Mouse (Mus musculus): ENCODE data around the gene Bbc3. TPM values are rescaled to one million over a fixed set of nuclear protein-coding genes. Genes with fewer than 3 reads are reported as not detected.

Bbc3 gene
- total and polyA plus RNA-seq, 3 experiments = 23.2 to 61.7 (median 23.3) TPM

DNA sequence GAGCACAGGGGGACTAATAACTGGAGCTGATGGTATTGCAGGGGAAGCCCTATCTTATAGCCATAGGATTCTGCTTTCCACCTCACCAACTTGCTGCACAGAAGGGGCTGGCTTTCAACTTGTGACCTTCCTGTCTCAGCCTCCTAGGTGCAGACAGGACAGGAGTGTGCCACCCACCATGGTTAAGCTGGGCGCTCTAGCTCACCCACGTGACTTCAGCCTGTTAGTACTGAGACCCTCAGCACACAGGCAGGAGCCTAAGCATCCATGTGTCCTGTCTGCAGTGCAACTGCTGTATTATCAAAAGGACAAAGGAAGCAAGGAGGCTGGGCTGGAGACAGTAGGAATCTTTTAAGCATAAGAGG is 18.4 kb downstream of the Bbc3 start:
- dilution Hi-C loops (cut with MboI; ENCODE audit: extremely low pct_ligation_motif_present, extremely low pct_unique_long_range_greater_than_20kb, low sequenced_read_pairs) = no loop called here
- H3K27ac ChIP-seq (ENCODE audit: insufficient read depth, low read depth) = peak overlapping the region; percentile 62

DNA sequence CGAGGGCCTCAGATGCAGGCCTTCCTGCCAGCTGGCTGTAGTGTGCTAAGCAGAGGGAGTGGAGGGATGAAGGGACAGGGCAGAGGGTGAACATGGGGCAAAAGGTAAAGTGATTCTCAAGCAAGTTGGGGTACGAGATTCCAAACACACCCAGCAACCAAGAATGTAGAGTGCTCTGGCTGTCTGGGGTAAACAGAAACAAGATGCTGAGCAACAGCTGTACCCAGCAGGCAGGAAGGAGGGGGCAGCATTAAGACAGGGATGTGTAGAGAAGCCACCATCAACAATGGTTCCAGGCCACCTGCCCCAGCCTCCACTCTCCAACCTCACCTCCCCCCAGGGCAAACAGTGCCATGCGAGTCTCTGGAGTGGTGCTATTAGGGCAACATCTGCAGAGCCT is 21.0 kb downstream of the Bbc3 start:
- no peak overlapping the region for H3K9ac ChIP-seq (ENCODE audit: insufficient read depth, low read depth)
- DNase-seq (ENCODE audit: extremely low read depth) = no peak
- dilution Hi-C loops (cut with MboI; ENCODE audit: extremely low pct_ligation_motif_present, extremely low pct_unique_long_range_greater_than_20kb, low sequenced_read_pairs) (no loop called here), in situ Hi-C loops (cut with MboI; ENCODE audit: low pct_ligation_motif_present, low pct_unique_long_range_greater_than_20kb, low sequenced_read_pairs) (loop anchor here (5.0 kb wide), 1 partner anchor 37 kb away; no protein-coding TSS in a partner anchor)
- H3K9me3 ChIP-seq (replicated peaks; ENCODE audit: low read length) = no peaks in the 10 kb centered on the region
- no peak overlapping the region for H3K27ac ChIP-seq (ENCODE audit: insufficient read depth, low read depth)
- H3K4me3 ChIP-seq (replicated peaks in 1 of 3; ENCODE audit: low read depth in 2 of 3, low read length in 2 of 3, poor library complexity in 1 of 3) = no peak overlapping the region
- TF ChIP-seq CTCF (conservative IDR thresholded peaks at IDR 0.05 in 1 of 2, IDR thresholded peaks at IDR 0.05 in 1 of 2; ENCODE audit: low read depth in 2 of 2, low read length in 2 of 2) = no peak
- no peak for TF ChIP-seq TBP (conservative IDR thresholded peaks at IDR 0.05; ENCODE audit: low read depth, low read length)
- TF ChIP-seq USF1 (IDR thresholded peaks at IDR 0.05; ENCODE audit: low read depth, low read length) = no peak
- no peak for TF ChIP-seq E2F4 (IDR thresholded peaks at IDR 0.05; ENCODE audit: insufficient replicate concordance, low read depth, low read length)
- TF ChIP-seq CHD1 (IDR thresholded peaks at IDR 0.05; ENCODE audit: low read depth, low read length) = no peak
- TF ChIP-seq MYC (IDR thresholded peaks at IDR 0.05; ENCODE audit: low read depth, low read length) = no peak
- no peak for TF ChIP-seq POLR2A (IDR thresholded peaks at IDR 0.05; ENCODE audit: low read depth, low read length)
- no peaks in the 10 kb centered on the region for H3K27me3 ChIP-seq (replicated peaks)
- no peaks in the 10 kb centered on the region for H3K79me2 ChIP-seq (replicated peaks; ENCODE audit: control insufficient read depth, extremely low read depth, insufficient read depth, poor library complexity, severe bottlenecking)
- H3K4me2 ChIP-seq (ENCODE audit: insufficient read depth, low read depth, poor library complexity, severe bottlenecking) = no peak overlapping the region
- peaks cover 6 to 12% of the 10 kb centered on the region in 2 experiments for H3K4me1 ChIP-seq (ENCODE audit: control insufficient read depth in 1 of 2, insufficient read depth in 2 of 2)
- H3K36me3 ChIP-seq (replicated peaks in 1 of 2; ENCODE audit: control insufficient read depth in 1 of 2, insufficient read depth in 1 of 2, low read length in 1 of 2) = peaks cover 61 to 96% of the 10 kb centered on the region in 2 experiments

More for the DNA sequence above, 18.4 kb downstream of the Bbc3 start:
- no peak for DNase-seq (ENCODE audit: extremely low read depth)
- Histone ChIP-seq H3K79me2 (replicated peaks; ENCODE audit: control insufficient read depth, extremely low read depth, insufficient read depth, poor library complexity, severe bottlenecking) (no peaks in the 10 kb centered on the region), H3K4me3 (replicated peaks in 1 of 3; ENCODE audit: low read depth in 2 of 3, low read length in 2 of 3, poor library complexity in 1 of 3) (no peak overlapping the region), H3K4me1 (ENCODE audit: control insufficient read depth in 1 of 2, insufficient read depth in 2 of 2) (peaks cover 6 to 12% of the 10 kb centered on the region in 2 experiments), H3K4me2 (ENCODE audit: insufficient read depth, low read depth, poor library complexity, severe bottlenecking) (no peak overlapping the region), H3K27me3 (replicated peaks) (no peaks in the 10 kb centered on the region), H3K9ac (ENCODE audit: insufficient read depth, low read depth) (no peak overlapping the region), H3K9me3 (replicated peaks; ENCODE audit: low read length) (no peaks in the 10 kb centered on the region), H3K36me3 (replicated peaks in 1 of 2; ENCODE audit: control insufficient read depth in 1 of 2, insufficient read depth in 1 of 2, low read length in 1 of 2) (peaks cover 45 to 86% of the 10 kb centered on the region in 2 experiments)
- TF ChIP-seq CHD2 (IDR thresholded peaks at IDR 0.05; ENCODE audit: low read length) (no peak), SIN3A (IDR thresholded peaks at IDR 0.05; ENCODE audit: low read length) (no peak), TBP (conservative IDR thresholded peaks at IDR 0.05; ENCODE audit: low read depth, low read length) (no peak)
- in situ Hi-C loops (cut with MboI; ENCODE audit: low pct_ligation_motif_present, low pct_unique_long_range_greater_than_20kb, low sequenced_read_pairs) = loop anchor here (5.0 kb wide), 1 partner anchor 34 kb away; no protein-coding TSS in a partner anchor

DNA sequence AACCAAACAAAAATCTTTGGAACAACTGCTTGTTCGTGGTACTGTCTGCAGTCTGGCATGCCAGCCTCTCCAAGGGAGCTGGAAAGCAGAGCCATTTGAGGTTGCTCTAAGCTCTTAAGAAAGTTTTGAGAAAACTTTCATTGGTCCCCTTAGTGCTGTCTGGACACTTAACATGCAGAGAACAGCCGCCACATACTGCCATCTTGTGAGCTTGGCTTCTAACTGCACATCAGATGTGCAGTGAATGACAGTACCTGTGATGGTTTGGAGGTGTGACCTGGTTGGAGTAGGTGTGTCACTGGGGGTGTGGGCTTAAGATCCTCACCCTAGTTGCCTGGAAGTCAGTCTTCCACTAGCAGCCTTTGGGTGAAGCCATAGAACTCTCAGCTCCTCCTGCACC is 29.5 kb downstream of the Bbc3 start:
- TF ChIP-seq ZC3H11A (IDR thresholded peaks at IDR 0.05; ENCODE audit: low read depth, low read length) (no peak), CTCF (conservative IDR thresholded peaks at IDR 0.05 in 1 of 2, IDR thresholded peaks at IDR 0.05 in 1 of 2; ENCODE audit: low read depth in 2 of 2, low read length in 2 of 2) (peak in 1 of 2 experiments; percentile 52; a peak in 2 of 4 replicates), SMC3 (IDR thresholded peaks at IDR 0.05; ENCODE audit: low read depth, low read length) (peak; percentile 32), RAD21 (IDR thresholded peaks at IDR 0.05; ENCODE audit: low read depth, low read length) (peak; percentile 12), ZNF384 (IDR thresholded peaks at IDR 0.05; ENCODE audit: low read depth, low read length) (0 out of 2 replicates have a peak, but pooled peaks have one; percentile 12)
- Histone ChIP-seq H3K9ac (ENCODE audit: insufficient read depth, low read depth) (no peak overlapping the region), H3K4me3 (replicated peaks in 1 of 3; ENCODE audit: low read depth in 2 of 3, low read length in 2 of 3, poor library complexity in 1 of 3) (no peak overlapping the region), H3K4me2 (ENCODE audit: insufficient read depth, low read depth, poor library complexity, severe bottlenecking) (no peak overlapping the region), H3K27ac (ENCODE audit: insufficient read depth, low read depth) (no peak overlapping the region), H3K9me3 (replicated peaks; ENCODE audit: low read length) (no peaks in the 10 kb centered on the region), H3K36me3 (replicated peaks in 1 of 2; ENCODE audit: control insufficient read depth in 1 of 2, insufficient read depth in 1 of 2, low read length in 1 of 2) (peaks cover 54 to 88% of the 10 kb centered on the region in 2 experiments), H3K4me1 (ENCODE audit: control insufficient read depth in 1 of 2, insufficient read depth in 2 of 2) (peaks cover 7 to 8% of the 10 kb centered on the region in 2 experiments; a peak in 2 of 4 replicates), H3K27me3 (replicated peaks) (no peaks in the 10 kb centered on the region), H3K79me2 (replicated peaks; ENCODE audit: control insufficient read depth, extremely low read depth, insufficient read depth, poor library complexity, severe bottlenecking) (peaks cover 4% of the 10 kb centered on the region; the same call in 1 of the 2 replicates)
- dilution Hi-C loops (cut with MboI; ENCODE audit: extremely low pct_ligation_motif_present, extremely low pct_unique_long_range_greater_than_20kb, low sequenced_read_pairs) (no loop called here), in situ Hi-C loops (cut with MboI; ENCODE audit: low pct_ligation_motif_present, low pct_unique_long_range_greater_than_20kb, low sequenced_read_pairs) (no loop called here)
- peak; percentile 31 for DNase-seq (ENCODE audit: extremely low read depth)

Measured in CH12.LX (cell line).